Mouse (Mus musculus) heart, postnatal 0 days (tissue): ENCODE data around the gene Pla2g2c.

Source experiments
- CTCF ChIP-seq: IDR thresholded peaks from 2 replicates; pipeline ENCODE4 v1.5.1; 2016; ENCODE audit warnings: antibody characterized with exemption, control low read depth, low read depth
- EP300 ChIP-seq: IDR thresholded peaks from 2 replicates; pipeline ENCODE4 v1.6.1; 2016; ENCODE audit warnings: antibody characterized with exemption, low read depth

DNA sequence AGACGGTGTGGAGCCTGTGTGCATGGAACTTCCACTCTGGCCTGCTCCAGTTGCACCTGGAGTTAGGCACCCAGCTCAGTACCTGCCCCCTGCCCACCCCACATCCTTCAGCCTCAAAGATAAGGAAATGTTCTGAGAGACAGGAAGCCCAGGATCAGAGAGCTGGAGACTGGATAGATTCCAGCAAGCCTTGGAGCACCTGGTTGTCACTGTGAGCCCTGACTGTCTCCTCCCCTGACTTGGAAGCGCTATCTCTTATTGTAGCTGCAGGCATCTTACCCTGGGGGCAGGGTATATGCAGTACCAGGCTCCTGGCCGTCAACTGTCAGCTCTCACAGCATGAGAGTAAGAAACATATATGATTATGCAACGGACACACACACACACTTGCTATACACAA is 30.8 kb downstream of the Pla2g2c start:
- TF ChIP-seq CTCF (no peak), EP300 (no peak)
